Mouse (Mus musculus): Measurements from ENCODE around the gene Rbpms2.

- 0 out of 2 replicates have a peak, but pooled peaks have one; percentile 23 for TF ChIP-seq ZC3H11A (IDR thresholded peaks at IDR 0.05; ENCODE audit: borderline replicate concordance, low read depth, low read length)
- TF ChIP-seq CHD2 (IDR thresholded peaks at IDR 0.05; ENCODE audit: low read depth, low read length) = no peak
- TF ChIP-seq MAFK (IDR thresholded peaks at IDR 0.05; ENCODE audit: insufficient read depth, low read depth, low read length) = no peak
Measured at GRCm38 (mm10) chr9:65666042-65666441, 36.6 kb downstream of the Rbpms2 start.

Data from ES-E14 (cell line).